Mouse (Mus musculus): ENCODE measurements around the gene Gar1. TPM values are rescaled to one million over a fixed set of nuclear protein-coding genes. Genes with fewer than 3 reads are reported as not detected.

Gar1 gene
- polyA plus RNA-seq, 1 experiment from 2014 or later: 39.9 TPM

GRCm38 (mm10) chr3:129781435-129781834 is 49.8 kb downstream of the Gar1 start:
- Histone ChIP-seq H3K4me2 (ENCODE audit: low read length) (no peak overlapping the region), H3K9me3 (ENCODE audit: control insufficient read depth, low read length) (no peaks in the 10 kb centered on the region), H3K27me3 (replicated peaks; ENCODE audit: control insufficient read depth, insufficient read depth, low read length) (no peaks in the 10 kb centered on the region), H3K9ac (ENCODE audit: low read depth, low read length) (no peak overlapping the region), H3K27ac (ENCODE audit: low read depth, low read length) (no peak overlapping the region), H3K4me3 (ENCODE audit: low read length) (no peak overlapping the region), H3K4me1 (ENCODE audit: control insufficient read depth, insufficient read depth, low read depth, low read length) (no peaks in the 10 kb centered on the region), H3K36me3 (ENCODE audit: control insufficient read depth, insufficient read depth, low read length) (no peaks in the 10 kb centered on the region)
- WGBS: 34% methylated on average over 10 of the region's 10 CpGs
- ATAC-seq: no peak

Other genes with a start within 250 kb of the Gar1 start
- 1.8 and 1.9 TPM in 2 replicates for gene Egf, start 76.1 kb downstream of the Gar1 start, polyA plus RNA-seq (2015; fragmentation: Nextera tagmentation; extraction: Ambion mirVana)
- gene Lrit3, start 27.4 kb downstream of the Gar1 start, polyA plus RNA-seq (2015; fragmentation: Nextera tagmentation; extraction: Ambion mirVana): not detected in 2 replicates
- gene Rrh, start 8.8 kb downstream of the Gar1 start, polyA plus RNA-seq (2015; fragmentation: Nextera tagmentation; extraction: Ambion mirVana): 0.16 and 0.18 TPM in 2 replicates
- 0.44 and 0.53 TPM in 2 replicates for gene Cfi, start 4.5 kb upstream of the Gar1 start, polyA plus RNA-seq (2015; fragmentation: Nextera tagmentation; extraction: Ambion mirVana)
- 39.2 and 39.8 TPM in 2 replicates for gene Pla2g12a, start 47.2 kb upstream of the Gar1 start, polyA plus RNA-seq (2015; fragmentation: Nextera tagmentation; extraction: Ambion mirVana)
- gene Casp6, start 70.0 kb upstream of the Gar1 start, polyA plus RNA-seq (2015; fragmentation: Nextera tagmentation; extraction: Ambion mirVana): 20.8 and 23.1 TPM in 2 replicates
- gene Mcub, start 138.8 kb upstream of the Gar1 start, polyA plus RNA-seq (2015; fragmentation: Nextera tagmentation; extraction: Ambion mirVana): 5.7 and 6.5 TPM in 2 replicates
- gene Sec24b, start 230.2 kb upstream of the Gar1 start, polyA plus RNA-seq (2015; fragmentation: Nextera tagmentation; extraction: Ambion mirVana): 29.6 and 38.0 TPM in 2 replicates

Measured in hindbrain, embryonic 16.5 days (tissue).